Mouse (Mus musculus): ENCODE results near the gene Wdfy4.
A peak's percentile ranks its signal among the peaks of the same experiment; 100 is the strongest.

The Wdfy4 gene

DNA sequence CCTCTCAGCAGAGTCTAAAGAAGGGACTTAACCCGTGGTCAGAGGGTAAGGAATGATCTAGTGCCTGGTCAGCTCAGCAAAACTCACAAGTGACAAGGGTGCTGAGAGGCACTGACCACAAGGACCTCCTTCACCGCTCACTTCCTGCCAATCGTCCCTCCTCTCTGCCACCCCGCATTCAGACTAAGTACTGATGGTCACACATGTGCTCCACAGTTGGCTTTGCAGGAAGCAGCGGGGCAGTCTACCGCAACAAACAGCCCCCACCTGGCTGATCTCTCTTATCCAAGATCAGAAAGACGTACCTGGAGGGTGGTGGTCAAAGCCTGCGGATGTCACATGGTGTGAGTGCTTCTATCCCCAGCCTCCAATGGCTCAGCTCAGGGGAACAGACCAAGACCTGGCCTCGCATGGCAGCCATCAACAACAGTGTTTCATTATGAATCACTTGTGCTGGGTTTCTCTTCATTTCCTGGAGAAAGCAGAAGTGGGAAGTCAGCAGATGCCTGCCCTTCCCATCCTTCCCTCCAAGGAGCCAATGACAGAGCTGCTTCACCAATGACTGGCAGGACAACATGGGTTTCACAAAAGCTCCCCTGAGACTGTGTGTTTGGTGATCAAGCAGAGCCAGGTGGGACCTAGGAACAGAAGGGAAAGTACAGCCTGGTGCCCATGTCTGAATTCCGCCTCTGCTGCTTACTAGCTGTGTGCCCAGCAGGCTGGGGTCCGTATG lies at the start of gene Wdfy4:
TSS of gene Wdfy4 (minus strand) at position 441 of the 733 bp plus-strand sequence.
- DNase-seq (ENCODE audit: low read depth, low spot score): no peak

DNA sequence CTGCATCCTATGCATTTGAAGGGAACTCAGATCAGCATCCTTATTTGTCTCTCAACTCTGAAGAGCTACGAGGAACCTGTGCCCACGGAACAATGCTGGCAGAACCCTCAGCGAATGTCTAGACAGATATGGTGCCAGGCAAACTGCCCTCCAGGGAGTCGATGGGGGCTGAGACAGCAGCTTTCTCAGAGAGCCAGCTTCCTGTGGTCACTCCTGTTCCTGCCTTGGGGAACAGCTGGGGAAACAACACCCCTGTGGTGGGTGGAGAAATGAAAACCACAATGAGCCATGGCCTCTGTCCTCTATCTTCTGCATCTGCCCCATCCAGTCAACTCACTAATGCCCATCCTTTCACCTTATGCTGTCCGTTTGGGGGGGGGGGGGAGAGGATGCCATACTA lies 46.7 kb upstream of the Wdfy4 start:
- no peak for DNase-seq (ENCODE audit: low read depth, low spot score)

DNA sequence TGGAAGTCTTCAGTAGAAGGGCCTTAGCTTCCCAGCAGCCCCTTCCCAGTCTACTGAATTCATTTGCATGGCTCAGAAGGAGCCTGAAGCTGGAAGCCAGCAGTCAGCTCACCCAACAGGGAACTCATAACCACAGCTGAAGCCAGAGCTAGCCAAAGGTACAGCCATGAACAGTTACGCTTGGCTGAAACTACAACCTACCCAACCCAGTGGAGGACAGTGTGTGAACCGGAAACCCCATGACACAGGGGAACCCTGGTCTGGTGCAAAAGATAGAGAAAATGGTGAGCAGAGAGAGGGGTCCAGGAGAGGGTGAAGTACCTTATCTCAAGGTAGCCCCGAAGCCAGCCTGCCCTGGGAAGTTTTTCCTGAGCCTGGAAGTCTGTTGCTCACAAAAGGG lies 46.0 kb upstream of the Wdfy4 start:
- no peak for DNase-seq (ENCODE audit: low read depth, low spot score)

DNA sequence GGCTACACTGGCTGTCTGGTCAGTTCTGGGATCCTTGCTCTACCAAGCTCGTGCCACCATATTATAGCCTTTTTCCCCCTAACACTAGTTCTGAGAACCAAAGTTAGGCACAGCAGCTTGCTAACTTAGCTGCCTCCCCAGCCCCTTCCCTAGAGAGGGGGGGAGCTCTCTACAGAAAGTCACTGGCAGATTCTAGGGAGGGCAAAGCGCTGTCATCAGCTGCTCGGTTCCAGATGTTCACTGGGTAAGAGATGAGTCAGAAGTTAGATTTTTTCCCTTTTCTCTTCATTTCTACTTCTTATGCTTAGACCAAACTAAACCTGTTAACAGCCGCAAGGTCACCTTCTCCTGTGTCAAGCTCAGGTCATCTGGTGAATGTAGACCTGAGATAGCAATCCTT lies 45.4 kb upstream of the Wdfy4 start:
- no peak for DNase-seq (ENCODE audit: low read depth, low spot score)

DNA sequence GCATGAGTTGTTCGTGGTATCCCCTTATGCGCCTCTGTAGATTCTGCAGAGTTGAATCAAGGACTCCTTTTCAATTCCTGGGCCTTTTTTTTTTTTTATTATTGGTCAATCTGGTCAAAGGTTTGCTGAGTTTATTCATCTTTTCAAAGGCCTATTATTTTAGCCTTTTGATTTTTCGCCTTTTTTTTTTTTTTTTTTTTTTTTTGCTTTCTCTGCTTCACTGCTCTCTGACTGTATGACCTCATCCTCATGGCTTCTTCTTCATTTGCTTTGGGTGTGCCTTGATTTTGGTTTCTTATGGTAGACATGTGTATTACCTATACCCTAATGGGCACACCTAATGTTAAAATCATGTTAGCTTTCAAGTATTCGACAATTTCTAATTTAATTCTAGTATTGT lies 39.9 kb upstream of the Wdfy4 start:
- DNase-seq (ENCODE audit: low read depth, low spot score): no peak

DNA sequence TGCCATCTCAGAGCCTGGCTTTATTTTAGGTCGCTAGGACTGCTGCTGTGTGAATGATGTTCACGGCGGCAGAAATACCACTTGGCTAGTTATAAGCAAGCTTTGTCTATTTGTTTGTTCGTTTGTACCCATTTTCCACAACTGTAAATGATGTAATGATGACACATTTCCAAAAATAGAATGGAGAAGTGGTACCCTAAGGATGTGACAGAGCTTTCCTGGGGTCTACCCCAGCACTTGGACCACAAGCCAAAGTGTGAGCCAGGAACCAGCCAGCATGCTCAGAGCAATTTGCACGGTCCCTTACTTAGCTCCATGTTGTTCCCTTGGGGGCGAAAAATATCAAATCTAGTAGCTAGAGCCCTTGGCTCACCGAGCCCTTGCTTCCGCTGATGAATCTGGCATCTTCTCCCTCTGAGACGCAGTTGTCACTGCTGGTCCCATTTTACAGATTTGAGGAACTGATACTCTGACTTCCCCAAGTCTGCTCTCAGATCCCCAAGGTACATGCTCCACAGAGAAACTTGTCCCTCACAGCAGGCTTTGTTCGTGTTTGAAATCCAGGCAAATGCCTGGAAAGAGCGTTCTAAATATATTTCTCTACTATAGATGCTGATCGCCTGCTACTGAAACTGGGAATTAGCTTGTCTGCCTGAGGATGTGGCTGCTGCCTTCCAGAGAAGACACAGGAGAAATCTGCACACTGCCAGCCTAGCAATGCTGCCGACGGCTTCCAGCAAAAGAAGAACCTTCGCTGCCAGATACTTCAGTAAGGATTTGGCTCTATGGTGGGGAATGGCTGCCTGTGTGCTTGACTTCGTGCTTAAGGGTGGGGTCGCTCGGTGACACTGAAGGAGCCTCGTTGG lies 31.3 kb upstream of the Wdfy4 start:
- DNase-seq (ENCODE audit: low read depth, low spot score): no peak

DNA sequence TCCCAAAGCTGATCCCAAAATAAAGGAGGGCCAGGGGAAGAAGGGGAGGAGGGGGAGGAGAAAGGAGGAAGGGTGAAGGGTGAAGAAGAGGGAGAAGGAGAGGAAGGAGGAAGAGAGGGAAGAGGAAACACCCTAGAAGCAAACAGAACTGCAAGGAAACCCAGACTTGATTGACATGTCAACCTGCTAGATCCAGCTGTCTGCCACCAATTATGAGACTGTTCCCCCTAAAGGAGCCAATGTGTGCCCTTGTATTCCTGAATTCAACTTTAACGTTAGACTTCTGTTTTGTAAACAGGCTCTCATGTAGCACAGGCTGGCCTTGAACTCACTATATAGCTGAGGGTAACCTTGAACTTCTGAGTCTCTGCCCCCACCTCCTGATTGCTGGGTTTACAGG lies 29.9 kb upstream of the Wdfy4 start:
- no peak for DNase-seq (ENCODE audit: low read depth, low spot score)

DNA sequence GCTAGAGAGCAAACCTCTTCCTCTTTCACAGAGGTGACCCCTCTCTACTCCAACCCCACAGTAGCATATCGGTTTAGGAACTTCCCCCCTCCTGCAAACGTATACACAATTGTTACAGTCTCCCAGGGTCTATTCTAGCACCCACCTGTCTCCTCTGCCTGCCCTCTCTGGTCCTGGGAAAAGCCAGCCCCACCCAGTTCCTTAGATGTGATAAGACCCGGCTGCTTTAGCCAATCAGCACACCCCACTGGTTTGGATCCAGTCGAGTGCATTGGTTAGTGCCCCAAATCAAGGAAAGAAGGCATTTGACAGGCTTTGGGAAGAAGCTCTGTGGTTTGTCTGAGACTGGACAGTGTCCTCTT lies 29.4 kb upstream of the Wdfy4 start:
- no peak for DNase-seq (ENCODE audit: low read depth, low spot score)

DNA sequence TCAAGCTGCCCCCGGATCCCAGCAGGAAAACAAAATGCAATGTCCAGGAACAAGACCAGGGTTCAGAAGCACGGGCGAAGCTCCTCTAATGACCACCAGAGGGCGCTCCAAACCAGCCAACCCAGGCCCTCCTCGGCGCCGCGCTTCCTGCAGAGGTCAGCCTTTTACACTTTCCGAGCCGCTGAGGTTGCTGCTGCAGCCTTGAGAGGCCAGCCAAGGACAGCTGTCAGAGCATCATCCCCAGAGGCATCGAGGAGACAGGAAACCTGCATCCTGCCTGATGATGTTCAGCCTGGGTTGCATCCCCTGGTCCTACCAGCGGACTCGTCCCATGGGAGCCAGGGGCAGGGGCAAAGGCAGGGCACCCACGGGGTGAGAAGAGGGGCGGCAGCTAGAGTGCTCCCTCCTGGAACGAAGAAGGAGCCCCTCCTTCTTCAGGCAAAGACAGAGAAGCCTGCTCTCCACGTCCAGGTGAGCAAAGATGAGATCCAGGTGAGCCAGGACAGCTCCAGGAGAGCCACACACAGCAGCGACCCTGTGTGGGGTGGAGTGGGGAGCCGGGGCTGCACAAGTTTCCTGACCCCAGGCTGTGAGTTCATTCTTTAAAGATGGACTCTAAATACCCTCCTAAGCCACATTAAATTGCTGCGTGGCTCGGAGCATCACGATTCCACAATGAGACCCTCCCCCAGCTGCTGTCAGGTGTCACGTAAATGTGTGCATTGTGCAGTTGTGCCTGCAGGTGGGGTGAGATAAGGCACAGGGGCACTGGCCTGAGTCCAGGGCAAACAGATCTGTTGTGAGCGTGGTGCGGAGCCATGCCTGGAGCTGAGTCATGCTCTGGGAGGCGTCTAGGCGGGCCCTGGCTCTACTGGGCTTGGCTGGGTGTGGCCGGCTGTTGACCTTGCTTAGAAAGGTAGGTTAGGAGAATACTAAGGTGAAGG lies 28.8 kb upstream of the Wdfy4 start, which contains the start of gene Arhgap22:
TSS of gene Arhgap22 (plus strand) at position 204 of the 944 bp plus-strand sequence.
- DNase-seq (ENCODE audit: low read depth, low spot score): peak; percentile 79

DNA sequence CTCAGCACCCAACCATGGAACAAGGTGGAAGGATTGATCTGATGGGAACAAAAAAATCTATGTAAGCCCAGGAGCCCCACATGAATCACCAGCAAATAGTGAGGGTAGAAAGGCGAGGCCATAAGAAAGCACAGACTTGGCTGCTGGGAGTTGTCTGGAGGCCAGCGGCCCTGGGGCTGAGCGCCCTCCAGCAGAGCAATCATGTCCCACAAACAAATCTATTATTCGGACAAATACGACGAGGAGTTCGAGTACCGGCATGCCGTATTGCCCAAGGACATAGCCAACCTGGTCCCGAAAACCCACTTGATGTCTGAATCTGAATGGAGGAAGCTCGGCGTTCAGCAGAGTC lies 27.6 kb upstream of the Wdfy4 start:
- DNase-seq (ENCODE audit: low read depth, low spot score): no peak

DNA sequence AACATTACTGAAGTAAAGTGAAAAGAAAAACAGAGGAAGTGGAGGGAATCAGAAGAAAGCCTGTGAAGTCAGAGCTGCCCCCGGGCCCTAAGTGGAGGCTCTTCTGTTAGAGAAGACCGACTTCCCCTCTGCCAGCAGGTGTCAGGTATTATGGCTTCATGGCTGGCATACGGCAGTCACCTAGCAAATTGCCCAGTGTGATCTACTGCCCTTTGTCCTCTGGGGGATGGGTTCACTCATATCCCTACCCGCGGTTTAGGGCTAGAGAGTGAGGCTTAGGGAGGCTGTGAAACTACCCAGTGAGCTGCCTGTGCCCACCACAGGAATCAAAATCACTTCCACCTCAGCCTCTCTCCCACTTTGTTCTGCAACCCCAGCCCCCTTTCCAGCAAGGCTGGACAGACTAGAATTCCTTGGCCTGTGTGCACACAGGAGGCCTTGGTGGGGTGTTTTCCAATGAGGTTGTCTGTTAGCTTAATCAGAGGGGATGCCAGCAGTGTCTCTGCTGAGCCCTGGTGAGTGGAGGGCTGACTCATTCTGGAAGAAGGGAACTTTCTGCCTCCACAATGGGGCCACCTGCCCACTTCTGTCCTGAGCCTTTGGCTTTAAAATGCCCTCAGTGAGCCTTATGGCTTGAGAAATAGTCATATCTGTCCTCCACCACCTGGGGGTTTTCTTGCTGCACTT lies 27.1 kb upstream of the Wdfy4 start:
- no peak for DNase-seq (ENCODE audit: low read depth, low spot score)

DNA sequence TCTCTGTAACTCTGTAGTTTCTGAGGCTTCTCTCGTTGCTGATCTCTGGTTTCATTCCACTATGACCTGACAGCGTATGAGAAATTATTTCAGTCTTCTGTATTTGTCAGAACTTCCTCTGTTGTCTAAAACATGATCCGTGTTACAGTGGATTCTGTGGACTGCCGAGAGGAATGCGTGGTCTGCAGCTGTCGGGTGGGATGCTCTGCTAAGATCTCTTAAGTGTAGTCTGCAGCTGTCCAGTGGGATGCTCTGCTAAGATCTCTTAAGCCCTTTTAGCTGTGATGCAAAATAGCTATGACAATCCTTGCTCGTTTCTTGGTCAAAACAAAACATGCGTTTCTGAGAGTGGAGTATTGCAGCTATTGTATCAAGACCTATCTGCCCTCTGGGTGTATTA lies 25.5 kb upstream of the Wdfy4 start:
- no peak for DNase-seq (ENCODE audit: low read depth, low spot score)

DNA sequence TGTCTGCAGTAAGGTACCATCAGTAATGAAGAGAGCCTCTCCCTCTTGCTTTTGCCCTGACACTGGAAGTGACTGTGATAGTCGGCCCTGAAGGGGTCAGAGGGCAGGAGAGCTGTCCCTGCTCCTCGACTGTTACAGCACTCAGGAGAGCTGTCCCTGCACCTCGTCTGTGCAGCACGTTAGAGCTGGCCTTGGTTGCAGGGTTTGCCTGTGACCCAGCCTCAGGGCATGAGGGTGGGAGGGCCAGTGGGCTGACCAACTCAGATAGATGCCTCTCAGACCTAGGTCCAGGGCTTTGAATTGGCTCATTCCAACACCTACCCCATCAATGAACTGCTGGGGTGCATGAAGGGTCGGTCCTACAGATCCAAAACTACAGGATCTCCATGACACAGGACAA lies 23.0 kb upstream of the Wdfy4 start:
- DNase-seq (ENCODE audit: low read depth, low spot score): no peak

DNA sequence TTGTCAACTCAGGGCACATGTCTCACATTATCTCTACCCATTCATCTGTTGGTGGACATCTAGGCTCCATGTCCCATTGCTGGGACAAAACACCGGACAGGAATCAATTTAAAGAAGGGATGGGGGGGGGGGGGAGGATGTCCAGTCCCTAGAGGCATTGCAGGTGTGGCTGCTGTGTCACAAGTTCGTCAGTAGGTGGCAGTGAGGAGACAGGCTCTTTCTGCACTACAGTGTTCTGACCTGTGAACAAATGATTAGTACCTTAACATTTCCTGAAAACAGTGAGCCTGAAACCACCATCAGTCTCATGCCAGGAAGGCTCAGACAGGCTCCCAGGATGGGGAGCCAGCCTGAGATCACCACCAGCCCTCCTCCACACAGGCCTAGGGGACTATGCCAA lies 21.7 kb upstream of the Wdfy4 start:
- DNase-seq (ENCODE audit: low read depth, low spot score): peak; percentile 42

DNA sequence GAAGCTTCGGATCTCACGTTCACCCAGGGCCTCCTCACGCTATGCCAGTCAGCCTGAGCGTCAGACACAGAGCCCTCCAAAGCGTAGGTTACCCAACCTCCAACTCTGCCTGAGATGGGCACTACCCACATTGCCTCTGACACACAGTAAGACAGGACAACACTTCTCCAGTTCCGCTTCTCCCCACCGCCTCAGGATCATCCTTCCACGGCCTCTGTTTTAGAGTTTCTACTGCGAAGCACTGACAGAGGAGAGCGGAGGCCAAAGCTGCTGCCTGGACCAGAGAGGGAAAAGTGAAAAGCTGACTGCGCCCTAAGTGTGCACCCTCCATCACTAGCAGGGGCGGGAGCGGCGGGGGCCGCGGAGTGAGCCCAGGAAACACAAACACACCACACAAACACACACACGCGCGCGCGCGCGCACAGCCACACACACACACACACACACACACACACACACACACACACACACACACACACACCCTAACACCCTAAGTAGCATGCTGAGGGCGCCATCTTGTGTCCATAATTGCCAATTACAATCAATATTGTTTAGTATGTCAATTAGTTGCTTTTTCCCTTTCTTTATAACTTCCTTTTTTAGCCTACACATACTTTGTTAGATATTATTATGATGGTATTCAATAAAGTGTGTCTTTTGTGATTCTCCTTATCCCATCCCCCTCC lies 20.1 kb upstream of the Wdfy4 start:
- peak; percentile 21 for DNase-seq (ENCODE audit: low read depth, low spot score)

DNA sequence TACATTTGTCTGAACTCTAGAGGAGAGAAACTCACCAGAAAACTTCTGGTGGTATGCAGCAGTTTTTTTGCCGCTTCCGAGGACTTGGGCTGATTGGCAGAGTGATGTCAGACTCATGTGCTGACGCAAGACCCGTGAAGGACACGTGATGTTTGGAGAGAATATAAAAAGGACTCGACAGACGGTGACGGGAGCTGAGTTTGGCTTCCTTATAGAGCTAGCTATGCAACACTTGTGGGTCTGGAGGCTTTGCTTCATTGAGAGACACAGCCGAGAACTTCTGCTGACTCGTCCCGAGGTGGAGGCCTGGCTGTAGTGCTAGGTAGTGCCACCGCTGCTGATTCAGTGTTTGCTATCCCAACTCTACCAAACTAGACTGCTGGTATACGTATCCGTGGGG lies 18.5 kb upstream of the Wdfy4 start:
- DNase-seq (ENCODE audit: low read depth, low spot score): no peak

DNA sequence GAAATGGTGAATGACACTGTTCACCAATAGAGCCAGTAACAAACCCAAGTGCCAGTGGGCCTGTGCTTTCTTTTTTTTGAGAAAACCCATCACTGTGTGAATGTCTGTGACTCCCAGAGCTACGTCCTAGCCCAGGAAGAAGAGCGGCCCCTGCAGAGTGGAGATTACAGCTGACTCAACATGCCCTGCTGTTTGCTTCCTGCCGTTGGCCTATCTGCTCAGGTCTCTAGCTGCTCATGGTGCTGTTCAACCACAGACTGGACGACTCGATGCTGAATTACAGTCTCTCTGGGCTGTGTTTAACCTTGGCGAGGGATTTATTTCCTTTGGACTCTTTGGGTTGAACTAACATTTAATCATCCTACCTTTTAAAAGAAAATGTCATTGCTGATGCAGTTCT lies 17.6 kb upstream of the Wdfy4 start:
- DNase-seq (ENCODE audit: low read depth, low spot score): no peak

DNA sequence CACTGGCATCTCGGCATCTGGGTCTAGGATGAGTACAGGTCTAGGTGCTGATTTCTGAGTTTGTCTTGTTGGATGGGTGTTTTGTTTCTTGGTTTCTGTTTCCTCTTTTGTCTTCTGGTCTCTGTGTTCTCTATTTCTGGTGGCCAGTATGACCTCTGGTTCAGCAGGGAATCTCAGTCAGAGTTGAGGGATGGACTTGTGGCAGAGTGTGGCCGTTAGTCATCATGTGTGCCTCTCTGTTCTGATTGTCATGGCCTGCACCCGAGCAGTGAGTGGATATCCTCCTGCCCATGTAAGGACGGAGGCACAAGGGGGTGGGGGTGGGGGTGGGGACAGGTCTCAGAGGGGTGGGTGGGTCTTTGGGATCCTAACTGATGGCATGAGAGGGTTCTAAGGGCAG lies 16.9 kb upstream of the Wdfy4 start:
- DNase-seq (ENCODE audit: low read depth, low spot score): no peak

DNA sequence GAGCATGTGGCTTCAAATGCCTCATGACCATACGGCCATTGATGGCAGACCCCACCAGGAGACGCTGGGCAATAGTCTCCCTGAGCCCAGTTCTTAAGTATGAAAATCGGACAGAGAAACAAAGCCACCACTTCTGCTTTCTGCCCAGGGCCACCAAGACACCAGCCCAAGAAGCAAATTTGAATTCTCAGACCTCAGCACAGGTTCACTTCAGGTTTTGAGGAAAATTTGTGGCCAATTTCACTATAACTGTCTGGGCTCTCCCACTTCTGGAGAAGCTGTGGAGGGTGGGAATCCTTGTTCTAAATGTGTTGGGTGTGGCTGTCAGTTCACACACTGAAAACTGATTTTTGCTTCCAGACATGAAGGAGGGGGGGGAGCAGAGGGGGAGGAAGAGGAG lies 8.9 kb upstream of the Wdfy4 start:
- DNase-seq (ENCODE audit: low read depth, low spot score): no peak

DNA sequence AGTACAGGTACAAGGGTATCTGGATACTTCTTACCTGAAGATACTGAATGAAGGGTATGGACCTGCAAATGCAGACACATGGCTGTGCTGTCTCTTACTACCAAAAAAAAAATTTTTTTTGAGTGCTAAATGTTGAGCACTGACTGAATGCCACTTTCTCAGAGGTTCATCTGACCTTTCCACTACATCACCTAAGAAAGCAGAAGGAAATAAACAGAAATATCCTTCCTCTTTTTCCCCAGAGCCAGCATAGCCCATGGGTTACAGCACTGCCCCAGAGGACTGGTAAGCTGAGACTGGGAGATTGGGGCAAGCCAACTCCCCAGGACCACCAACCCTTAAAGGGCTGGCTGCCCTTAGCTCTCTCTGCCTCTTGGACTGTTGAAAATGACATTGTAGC lies 8.5 kb upstream of the Wdfy4 start:
- DNase-seq (ENCODE audit: low read depth, low spot score): no peak

DNA sequence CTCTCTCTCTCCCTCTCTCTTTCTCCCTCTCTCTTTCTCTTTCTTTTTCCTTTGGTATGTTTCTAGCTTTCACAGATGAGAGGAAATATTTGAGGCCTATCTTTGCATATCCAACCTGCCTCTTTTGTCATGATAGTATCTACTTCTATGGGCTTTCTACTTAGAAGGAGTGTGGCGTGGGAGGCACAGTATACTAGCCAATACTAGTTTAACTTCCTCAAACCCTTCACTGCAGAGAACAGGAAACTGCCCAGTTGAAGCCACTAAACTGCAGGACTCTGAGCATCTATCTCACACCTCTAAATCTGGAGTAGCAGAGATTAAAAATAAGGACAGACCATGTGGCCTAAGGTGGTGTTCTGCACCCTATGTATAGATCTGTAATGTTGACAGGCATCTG lies 5.3 kb upstream of the Wdfy4 start:
- no peak for DNase-seq (ENCODE audit: low read depth, low spot score)
